Mouse (Mus musculus): ENCODE measurements at regions not wholly inside any gene's neighbourhood (a gene's known extent, or its start where the extent isn't known, plus 50 kb on each side); places are given as distances from the start of the nearest gene placed in this dataset.
A peak's percentile ranks its signal among the peaks of the same experiment; 100 is the strongest.
"Not testable (repeated sequence)": the region's sequence is repeated elsewhere in the genome, so short reads cannot be mapped to it uniquely, and the experiment has no call there.

DNA sequence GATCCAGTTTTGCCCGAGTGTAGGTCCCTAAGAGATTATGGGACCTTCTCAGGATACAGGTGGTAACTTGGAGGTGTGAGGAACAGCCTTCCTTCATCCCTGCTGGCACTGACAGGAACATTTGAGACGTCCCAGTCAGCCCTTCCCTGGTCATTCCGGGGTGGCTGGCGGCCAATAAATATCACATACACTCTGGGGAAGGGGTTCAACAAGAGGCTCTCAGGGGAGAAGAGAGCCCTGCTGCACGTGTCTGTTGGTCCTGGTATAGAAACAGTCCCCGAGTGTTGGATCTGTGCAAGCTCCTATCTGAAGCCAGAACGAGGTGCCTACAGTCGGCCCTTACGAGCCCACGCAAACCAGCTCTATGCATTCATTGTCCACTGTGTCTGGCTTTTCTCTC lies 94.1 kb upstream of the Lemd2 start:
- WGBS, result 81% methylated on average over 10 of the region's 10 CpGs

DNA sequence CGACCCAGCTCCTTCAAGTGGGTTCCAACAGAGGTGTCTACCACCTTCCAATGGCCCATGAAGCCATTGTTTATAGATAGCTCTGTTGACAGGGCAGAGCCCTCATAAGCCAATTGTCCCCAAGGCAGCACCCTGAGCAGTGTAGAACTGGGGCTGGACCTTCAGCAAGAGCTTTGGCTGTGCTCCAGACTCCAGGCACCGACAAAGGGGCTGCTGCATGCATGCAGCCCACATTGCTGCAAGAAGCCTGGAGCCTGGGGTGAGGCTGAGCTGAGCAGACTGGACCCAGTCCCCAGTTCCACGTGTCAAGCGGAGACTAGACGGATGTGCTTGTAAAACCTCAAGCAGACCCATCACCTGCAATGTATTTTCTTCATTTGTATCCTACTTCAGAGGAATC lies 91.9 kb upstream of the Lemd2 start:
- DNase-seq, result no peak
- WGBS, result 85% methylated on average over 5 of the region's 5 CpGs
- Histone ChIP-seq H3K27me3 (replicated peaks; ENCODE audit: control insufficient read depth, insufficient read depth, low read length) (no peaks in the 10 kb centered on the region), H3K4me3 (ENCODE audit: insufficient read depth, low read depth, low read length) (no peak overlapping the region), H3K36me3 (ENCODE audit: control insufficient read depth, insufficient read depth, low read length) (no peaks in the 10 kb centered on the region), H3K27ac (ENCODE audit: insufficient read depth, low read depth, low read length) (no peak overlapping the region), H3K4me1 (ENCODE audit: control insufficient read depth, insufficient read depth, low read length) (peaks cover 4% of the 10 kb centered on the region; the same call in 1 of the 2 replicates)
- TF ChIP-seq CTCF (conservative IDR thresholded peaks at IDR 0.05; ENCODE audit: insufficient read depth, insufficient read length, low read depth, low read length), result no peak
- TF ChIP-seq POLR2A (IDR thresholded peaks at IDR 0.05; ENCODE audit: low read depth, low read length), result no peak

More for the DNA sequence above, 94.1 kb upstream of the Lemd2 start:
- no peaks in the 10 kb centered on the region for H3K27me3 ChIP-seq (replicated peaks; ENCODE audit: control insufficient read depth, insufficient read depth, low read length)
- no peaks in the 10 kb centered on the region for H3K36me3 ChIP-seq (ENCODE audit: control insufficient read depth, insufficient read depth, low read length)
- H3K4me3 ChIP-seq (ENCODE audit: insufficient read depth, low read depth, low read length), result no peak overlapping the region
- H3K4me1 ChIP-seq (ENCODE audit: control insufficient read depth, insufficient read depth, low read length), result peaks cover 4% of the 10 kb centered on the region; the same call in 1 of the 2 replicates
- TF ChIP-seq POLR2A (IDR thresholded peaks at IDR 0.05; ENCODE audit: low read depth, low read length), result no peak
- TF ChIP-seq CTCF (conservative IDR thresholded peaks at IDR 0.05; ENCODE audit: insufficient read depth, insufficient read length, low read depth, low read length), result no peak
- DNase-seq, result no peak
- no peak overlapping the region for H3K27ac ChIP-seq (ENCODE audit: insufficient read depth, low read depth, low read length)

DNA sequence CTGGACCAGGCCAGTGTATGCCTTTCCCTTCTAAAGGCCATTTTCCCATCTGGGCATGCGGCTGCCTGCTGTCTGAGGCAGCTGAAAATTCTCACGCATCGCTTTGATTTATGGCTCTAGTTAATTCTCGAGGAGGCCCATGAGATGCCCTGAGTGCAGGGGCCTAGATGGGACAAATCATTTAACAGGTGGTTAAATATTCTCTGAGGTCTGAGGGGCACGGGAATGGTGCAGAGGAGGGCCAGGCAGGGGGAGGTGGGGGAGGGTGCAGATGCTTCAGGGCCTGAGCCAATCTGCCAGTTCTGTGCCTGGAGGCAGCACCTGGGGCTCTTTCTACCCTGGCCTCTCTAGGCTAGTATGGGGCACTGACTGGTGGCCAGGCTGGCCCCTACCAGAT lies 89.9 kb upstream of the Lemd2 start:
- TF ChIP-seq POLR2A (IDR thresholded peaks at IDR 0.05; ENCODE audit: low read depth, low read length), result no peak
- no peak for TF ChIP-seq CTCF (conservative IDR thresholded peaks at IDR 0.05; ENCODE audit: insufficient read depth, insufficient read length, low read depth, low read length)
- H3K4me3 ChIP-seq (ENCODE audit: insufficient read depth, low read depth, low read length), result no peak overlapping the region
- no peak overlapping the region for H3K27ac ChIP-seq (ENCODE audit: insufficient read depth, low read depth, low read length)
- DNase-seq, result no peak
- no peaks in the 10 kb centered on the region for H3K36me3 ChIP-seq (ENCODE audit: control insufficient read depth, insufficient read depth, low read length)
- H3K27me3 ChIP-seq (replicated peaks; ENCODE audit: control insufficient read depth, insufficient read depth, low read length), result no peaks in the 10 kb centered on the region
- WGBS, result 30% methylated on average over 5 of the region's 5 CpGs
- peaks cover 4% of the 10 kb centered on the region; the same call in 1 of the 2 replicates for H3K4me1 ChIP-seq (ENCODE audit: control insufficient read depth, insufficient read depth, low read length)

DNA sequence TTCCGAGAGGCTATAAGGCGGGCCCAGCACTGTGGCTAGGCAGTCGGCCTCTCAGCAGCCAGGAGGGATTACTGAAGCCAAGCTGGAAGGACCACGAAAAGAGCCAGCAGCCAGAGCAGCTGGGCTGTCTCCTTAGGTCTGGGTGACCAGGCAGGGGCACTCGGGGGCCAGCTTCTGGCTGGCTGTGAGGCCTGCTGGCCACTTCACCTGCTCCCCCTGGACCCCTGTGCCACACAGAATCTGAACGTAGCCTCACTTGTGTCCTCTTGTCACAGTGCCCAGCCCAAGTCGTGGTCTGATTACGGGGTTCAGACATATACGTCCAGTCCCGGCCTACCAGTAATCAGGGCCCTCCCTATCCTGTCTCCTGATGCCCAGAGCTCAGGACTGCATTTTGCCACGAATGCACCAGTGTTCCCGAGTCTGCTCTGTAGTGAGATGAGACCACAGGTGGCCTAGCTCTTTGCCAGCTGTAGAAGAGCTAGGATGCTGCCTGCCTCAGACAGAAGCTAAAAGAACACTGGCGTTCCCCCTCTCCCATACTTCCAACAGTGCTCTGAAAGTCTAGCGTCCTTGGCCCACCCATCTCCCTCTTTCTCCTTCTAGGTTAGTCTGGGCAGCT lies 89.4 kb upstream of the Lemd2 start:
- WGBS, result 72% methylated on average over 14 of the region's 14 CpGs
- H3K27me3 ChIP-seq (replicated peaks; ENCODE audit: control insufficient read depth, insufficient read depth, low read length), result no peaks in the 10 kb centered on the region
- TF ChIP-seq POLR2A (IDR thresholded peaks at IDR 0.05; ENCODE audit: low read depth, low read length) (no peak), CTCF (conservative IDR thresholded peaks at IDR 0.05; ENCODE audit: insufficient read depth, insufficient read length, low read depth, low read length) (no peak)
- peaks cover 4% of the 10 kb centered on the region; the same call in 1 of the 2 replicates for H3K4me1 ChIP-seq (ENCODE audit: control insufficient read depth, insufficient read depth, low read length)
- no peak for DNase-seq
- no peak overlapping the region for H3K27ac ChIP-seq (ENCODE audit: insufficient read depth, low read depth, low read length)
- no peaks in the 10 kb centered on the region for H3K36me3 ChIP-seq (ENCODE audit: control insufficient read depth, insufficient read depth, low read length)
- H3K4me3 ChIP-seq (ENCODE audit: insufficient read depth, low read depth, low read length), result no peak overlapping the region

DNA sequence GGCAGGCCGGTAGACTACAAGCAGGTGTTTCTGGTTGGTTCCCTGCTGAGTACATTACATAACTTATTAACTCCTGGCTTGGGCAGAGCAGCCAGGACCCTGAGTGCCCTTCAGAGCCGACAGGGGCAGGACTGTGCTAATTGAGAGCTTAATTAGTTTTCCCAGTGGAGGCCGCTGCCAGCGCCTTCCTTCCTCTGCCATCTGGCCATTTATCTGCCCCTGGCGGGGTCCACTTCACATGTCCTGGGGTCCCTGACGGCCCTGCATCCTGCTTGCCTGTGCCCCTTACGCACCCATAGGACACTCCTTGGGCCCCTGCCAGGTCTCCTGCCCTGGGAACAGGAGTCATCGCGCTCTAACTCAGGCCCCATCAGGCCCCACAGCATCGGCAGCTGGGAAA lies 87.4 kb upstream of the Lemd2 start:
- Histone ChIP-seq H3K27me3 (replicated peaks; ENCODE audit: control insufficient read depth, insufficient read depth, low read length) (no peaks in the 10 kb centered on the region), H3K36me3 (ENCODE audit: control insufficient read depth, insufficient read depth, low read length) (no peaks in the 10 kb centered on the region), H3K4me1 (ENCODE audit: control insufficient read depth, insufficient read depth, low read length) (peaks cover 4% of the 10 kb centered on the region; the same call in 1 of the 2 replicates), H3K27ac (ENCODE audit: insufficient read depth, low read depth, low read length) (no peak overlapping the region), H3K4me3 (ENCODE audit: insufficient read depth, low read depth, low read length) (no peak overlapping the region)
- WGBS, result 48% methylated on average over 10 of the region's 10 CpGs
- TF ChIP-seq CTCF (conservative IDR thresholded peaks at IDR 0.05; ENCODE audit: insufficient read depth, insufficient read length, low read depth, low read length), result no peak
- TF ChIP-seq POLR2A (IDR thresholded peaks at IDR 0.05; ENCODE audit: low read depth, low read length), result no peak
- peak; percentile 91 for DNase-seq

DNA sequence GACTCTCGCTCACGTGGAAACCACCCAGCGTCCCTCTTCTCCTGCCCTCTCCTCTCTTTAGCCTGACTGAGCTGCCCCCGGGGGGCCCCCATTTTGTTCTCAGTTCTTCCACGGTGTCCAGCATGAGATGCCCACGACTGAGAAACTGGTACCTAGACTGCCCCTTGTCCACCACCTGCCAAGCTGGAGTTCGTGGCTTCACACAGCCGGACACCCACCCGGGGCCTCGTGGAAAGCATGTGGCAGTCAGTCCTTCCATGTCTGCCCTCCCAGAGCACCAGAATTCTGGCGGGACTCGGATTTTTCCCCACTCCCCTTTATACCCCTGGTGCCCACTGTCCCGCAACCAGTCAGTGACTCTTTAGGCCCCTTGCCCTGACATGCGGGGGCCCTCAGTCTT lies 86.9 kb upstream of the Lemd2 start:
- peaks cover 4% of the 10 kb centered on the region; the same call in 1 of the 2 replicates for H3K4me1 ChIP-seq (ENCODE audit: control insufficient read depth, insufficient read depth, low read length)
- no peak for DNase-seq
- no peaks in the 10 kb centered on the region for H3K36me3 ChIP-seq (ENCODE audit: control insufficient read depth, insufficient read depth, low read length)
- H3K27me3 ChIP-seq (replicated peaks; ENCODE audit: control insufficient read depth, insufficient read depth, low read length), result no peaks in the 10 kb centered on the region
- TF ChIP-seq POLR2A (IDR thresholded peaks at IDR 0.05; ENCODE audit: low read depth, low read length), result no peak
- TF ChIP-seq CTCF (conservative IDR thresholded peaks at IDR 0.05; ENCODE audit: insufficient read depth, insufficient read length, low read depth, low read length), result no peak
- no peak overlapping the region for H3K27ac ChIP-seq (ENCODE audit: insufficient read depth, low read depth, low read length)
- WGBS, result 82% methylated on average over 14 of the region's 14 CpGs
- no peak overlapping the region for H3K4me3 ChIP-seq (ENCODE audit: insufficient read depth, low read depth, low read length)

DNA sequence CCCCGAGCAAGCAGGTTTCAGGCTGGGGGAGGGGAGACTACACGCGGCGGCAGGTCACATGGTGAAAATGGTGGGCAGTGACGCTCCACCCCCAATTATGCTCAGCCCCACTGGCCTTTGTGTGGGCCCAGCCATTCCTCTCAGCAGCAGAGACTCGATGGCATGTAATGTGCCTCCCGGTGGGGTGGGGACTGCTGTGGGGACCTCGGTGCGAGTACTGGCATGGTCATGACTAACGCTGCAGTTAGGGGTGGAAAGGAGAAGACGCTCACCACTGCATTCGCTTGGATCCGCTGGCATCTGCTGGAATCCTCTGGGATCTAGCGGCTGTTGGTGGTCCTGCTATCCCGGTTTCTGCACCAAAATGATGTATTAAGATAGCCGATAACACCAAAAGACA lies 86.0 kb upstream of the Lemd2 start:
- no peaks in the 10 kb centered on the region for H3K36me3 ChIP-seq (ENCODE audit: control insufficient read depth, insufficient read depth, low read length)
- H3K27me3 ChIP-seq (replicated peaks; ENCODE audit: control insufficient read depth, insufficient read depth, low read length), result no peaks in the 10 kb centered on the region
- no peak overlapping the region for H3K27ac ChIP-seq (ENCODE audit: insufficient read depth, low read depth, low read length)
- no peak overlapping the region for H3K4me3 ChIP-seq (ENCODE audit: insufficient read depth, low read depth, low read length)
- H3K4me1 ChIP-seq (ENCODE audit: control insufficient read depth, insufficient read depth, low read length), result peaks cover 4% of the 10 kb centered on the region; the same call in 1 of the 2 replicates
- 96% methylated on average over 16 of the region's 16 CpGs for WGBS
- DNase-seq, result no peak
- TF ChIP-seq POLR2A (IDR thresholded peaks at IDR 0.05; ENCODE audit: low read depth, low read length), result no peak
- TF ChIP-seq CTCF (conservative IDR thresholded peaks at IDR 0.05; ENCODE audit: insufficient read depth, insufficient read length, low read depth, low read length), result no peak

DNA sequence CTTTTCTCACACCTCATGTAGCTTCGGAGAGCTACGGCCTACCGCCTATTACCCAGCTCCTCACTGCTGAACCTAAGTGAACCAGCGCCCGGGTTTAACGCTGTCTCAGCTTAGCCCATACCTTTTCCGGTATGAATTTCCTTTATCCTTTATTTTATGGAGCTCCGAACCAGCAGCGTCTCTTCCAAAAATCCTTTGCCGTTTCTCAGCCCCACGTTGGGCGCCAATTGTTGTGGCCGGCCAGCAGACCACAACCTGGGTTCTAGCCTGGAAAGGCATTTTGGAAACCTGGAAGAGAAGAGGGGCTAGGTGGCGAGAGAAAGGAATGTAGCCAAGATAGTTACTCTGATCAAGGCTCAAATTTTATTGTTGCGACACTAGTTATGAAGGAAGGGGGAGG lies 85.5 kb upstream of the Lemd2 start:
- not testable (repeated sequence) for H3K4me3 ChIP-seq (ENCODE audit: insufficient read depth, low read depth, low read length); DNase-seq; H3K27me3 ChIP-seq (replicated peaks; ENCODE audit: control insufficient read depth, insufficient read depth, low read length); H3K27ac ChIP-seq (ENCODE audit: insufficient read depth, low read depth, low read length); H3K36me3 ChIP-seq (ENCODE audit: control insufficient read depth, insufficient read depth, low read length); H3K4me1 ChIP-seq (ENCODE audit: control insufficient read depth, insufficient read depth, low read length)
- WGBS, result 95% methylated on average over 14 of the region's 15 CpGs

DNA sequence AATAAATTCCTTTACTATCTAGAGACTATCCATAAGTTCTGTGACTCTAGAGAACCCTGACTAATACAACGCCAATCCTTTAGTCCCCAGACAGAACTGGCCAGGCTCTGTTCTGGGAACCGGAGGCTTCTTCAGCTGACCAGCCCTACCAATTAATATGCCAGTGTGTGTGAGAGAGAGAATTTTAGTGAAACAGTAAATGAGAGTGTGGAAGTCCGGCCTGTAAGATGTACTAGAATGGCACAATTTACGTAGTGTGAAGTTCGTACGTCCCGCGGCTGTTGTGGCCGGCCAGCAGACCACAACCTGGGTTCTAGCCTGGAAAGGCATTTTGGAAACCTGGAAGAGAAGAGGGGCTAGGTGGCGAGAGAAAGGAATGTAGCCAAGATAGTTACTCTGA lies 83.7 kb upstream of the Lemd2 start:
- WGBS, result 95% methylated on average over 10 of the region's 10 CpGs
- not testable (repeated sequence) for DNase-seq; H3K4me3 ChIP-seq (ENCODE audit: insufficient read depth, low read depth, low read length); H3K36me3 ChIP-seq (ENCODE audit: control insufficient read depth, insufficient read depth, low read length); H3K27me3 ChIP-seq (replicated peaks; ENCODE audit: control insufficient read depth, insufficient read depth, low read length); H3K27ac ChIP-seq (ENCODE audit: insufficient read depth, low read depth, low read length); H3K4me1 ChIP-seq (ENCODE audit: control insufficient read depth, insufficient read depth, low read length)

Measured in kidney, adult 2 months (tissue).